ENCODE assay signal across 9 mouse cellular contexts in the genomic region with DNA sequence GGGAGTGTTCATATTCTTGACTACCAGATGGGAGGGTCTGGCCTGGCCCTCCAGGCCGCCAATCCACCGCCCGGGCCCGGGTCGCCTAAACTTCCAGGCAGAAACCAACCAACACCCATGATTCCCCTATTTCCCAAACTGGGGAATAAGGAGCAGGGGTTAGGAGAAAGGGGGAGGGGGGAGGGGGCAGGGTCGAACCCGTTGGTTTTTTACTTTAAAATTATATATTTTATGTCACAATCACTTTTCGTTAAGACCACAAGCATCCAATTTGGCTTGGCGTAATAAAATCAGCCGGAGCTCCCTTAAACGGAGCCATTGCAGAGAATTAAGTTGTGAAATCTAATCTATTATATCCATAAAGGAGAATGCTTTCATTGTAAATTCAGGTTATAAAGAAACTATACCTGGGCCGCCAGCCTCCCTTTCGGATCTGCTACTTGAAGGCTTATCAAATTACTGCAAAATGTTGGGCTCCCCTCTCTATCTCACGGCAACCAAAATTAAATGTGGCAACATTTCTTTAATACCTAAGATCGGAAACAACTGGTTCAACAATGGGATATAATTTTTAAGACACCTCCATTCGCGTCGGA. TPM values are rescaled to one million over a fixed set of nuclear protein-coding genes. Genes with fewer than 3 reads are reported as not detected.
DNase-seq lines count a peak whose midpoint lies in the region; ATAC-seq and TF ChIP-seq lines count a peak whose summit lies in the region.
"Had no signal": no experiment of that assay in that cellular context is flagged by ENCODE, and none has a peak within 500 bp of the region (broad histone marks: within the 10 kb centered on the region; RNA-seq: fewer than 3 reads in every experiment).

No protein-coding gene starts in this region.

- peak overlapping the region; percentile 95 for H3K4me3 ChIP-seq in heart, embryonic 10.5 days
- H3K4me3 ChIP-seq in hindbrain, embryonic 10.5 days, result peak overlapping the region; percentile 75
- H3K4me3 ChIP-seq in midbrain, embryonic 11.5 days (ENCODE audit: low read depth, low read length), result peak overlapping the region; percentile 98
- H3K4me3 ChIP-seq: megakaryocyte, embryonic 14.5 days had no signal

- H3K27ac ChIP-seq in heart, embryonic 10.5 days, result peak overlapping the region; percentile 99
- peak overlapping the region; percentile 99 for H3K27ac ChIP-seq in hindbrain, embryonic 10.5 days
- H3K27ac ChIP-seq in midbrain, embryonic 11.5 days (ENCODE audit: low read depth, low read length), result peak overlapping the region; percentile 98

- DNase-seq in heart, embryonic 10.5 days (ENCODE audit: low spot score), result no peak
- DNase-seq in heart, postnatal 4 days, result no peak
- DNase-seq in brain, embryonic 14.5 days (ENCODE audit: low read depth), result peak; percentile 54
- DNase-seq in hindbrain, embryonic 10.5 days (ENCODE audit: low spot score), result no peak
- DNase-seq in midbrain, embryonic 11.5 days (ENCODE audit: low spot score, missing footprints), result peak; percentile 96
- DNase-seq in layer of hippocampus, postnatal 36 days, result no peak
- no peak for DNase-seq in urinary bladder, postnatal 14 days (ENCODE audit: low spot score)
- DNase-seq in right cerebral cortex, postnatal 36 days (ENCODE audit: low spot score in 2 of 2), result no peak

- H3K4me2 ChIP-seq in midbrain, embryonic 11.5 days, result peak overlapping the region; percentile 99

- no peaks in the 10 kb centered on the region for H3K9me3 ChIP-seq in heart, embryonic 10.5 days
- H3K9me3 ChIP-seq in hindbrain, embryonic 10.5 days, result no peaks in the 10 kb centered on the region
- H3K9me3 ChIP-seq in midbrain, embryonic 11.5 days (ENCODE audit: control insufficient read depth, low read length), result no peaks in the 10 kb centered on the region

- H3K36me3 ChIP-seq in heart, embryonic 10.5 days, result peaks cover 17% of the 10 kb centered on the region
- peaks cover 28% of the 10 kb centered on the region for H3K36me3 ChIP-seq in hindbrain, embryonic 10.5 days
- no peaks in the 10 kb centered on the region for H3K36me3 ChIP-seq in midbrain, embryonic 11.5 days (ENCODE audit: control insufficient read depth, insufficient read depth, low read length)

- 9% methylated on average over 18 of the region's 18 CpGs for WGBS in heart, embryonic 10.5 days
- 5% methylated on average over 18 of the region's 18 CpGs for WGBS in hindbrain, embryonic 10.5 days
- WGBS in midbrain, embryonic 11.5 days, result 2% methylated on average over 18 of the region's 18 CpGs

- H3K4me1 ChIP-seq in heart, embryonic 10.5 days, result peaks cover 65% of the 10 kb centered on the region
- peaks cover 74% of the 10 kb centered on the region for H3K4me1 ChIP-seq in hindbrain, embryonic 10.5 days (replicated peaks)
- peaks cover 55% of the 10 kb centered on the region for H3K4me1 ChIP-seq in midbrain, embryonic 11.5 days (ENCODE audit: control insufficient read depth, insufficient read depth, low read length)

- no peak for TF ChIP-seq POLR2A in brain, embryonic 14.5 days (IDR thresholded peaks at IDR 0.05; ENCODE audit: borderline replicate concordance, extremely low read depth, insufficient read depth, insufficient read length, poor library complexity, severe bottlenecking)

- peak overlapping the region; percentile 98 for H3K9ac ChIP-seq in midbrain, embryonic 11.5 days (ENCODE audit: low read length)

- H3K27me3 ChIP-seq in heart, embryonic 10.5 days (ENCODE audit: insufficient read depth, poor library complexity, severe bottlenecking), result no peaks in the 10 kb centered on the region
- no peaks in the 10 kb centered on the region for H3K27me3 ChIP-seq in hindbrain, embryonic 10.5 days (ENCODE audit: insufficient read depth, poor library complexity, severe bottlenecking)
- no peaks in the 10 kb centered on the region for H3K27me3 ChIP-seq in midbrain, embryonic 11.5 days (ENCODE audit: control insufficient read depth, insufficient read depth, low read length)

- no peak for ATAC-seq in midbrain, embryonic 11.5 days (ENCODE audit: low FRiP score)

- TF ChIP-seq CTCF in brain, embryonic 14.5 days (IDR thresholded peaks at IDR 0.05; ENCODE audit: borderline replicate concordance, extremely low read depth, insufficient read depth, insufficient read length), result no peak

RNA-seq across cellular contexts. Expression of a gene that starts 35.1 kb away (rescaled TPM):
- 99.0 and 123 TPM in 2 replicates for polyA plus RNA-seq in heart, embryonic 10.5 days (2016; fragmentation: Nextera tagmentation; extraction: Ambion mirVana)
- 100 to 1,000 TPM; 115 to 116 TPM for total RNA-seq in heart, postnatal 4 days (2021)
- polyA plus RNA-seq in brain, embryonic 14.5 days (2012; rRNA removed), result 122 and 134 TPM in 2 replicates
- 99.1 and 114 TPM in 2 replicates for polyA plus RNA-seq in hindbrain, embryonic 10.5 days (2016; fragmentation: Nextera tagmentation; extraction: Ambion mirVana)
- polyA plus RNA-seq in midbrain, embryonic 11.5 days (2014; fragmentation: Nextera tagmentation; extraction: Ambion mirVana), result 46.3 and 53.3 TPM in 2 replicates
- 10 to 100 TPM; 80.2 to 86.1 TPM for total RNA-seq in layer of hippocampus, postnatal 36 days (2021)

RNA-seq across cellular contexts. Expression of a gene that starts 46.5 kb away (rescaled TPM):
- polyA plus RNA-seq in heart, embryonic 10.5 days (2016; fragmentation: Nextera tagmentation; extraction: Ambion mirVana), result 7.7 and 12.9 TPM in 2 replicates
- 10 to 100 TPM; 14.1 to 16.5 TPM for total RNA-seq in heart, postnatal 4 days (2021)
- 29.0 and 47.0 TPM in 2 replicates for polyA plus RNA-seq in brain, embryonic 14.5 days (2012; rRNA removed)
- polyA plus RNA-seq in hindbrain, embryonic 10.5 days (2016; fragmentation: Nextera tagmentation; extraction: Ambion mirVana), result 17.0 and 18.8 TPM in 2 replicates
- polyA plus RNA-seq in midbrain, embryonic 11.5 days (2014; fragmentation: Nextera tagmentation; extraction: Ambion mirVana), result 17.6 and 20.6 TPM in 2 replicates
- 10 to 100 TPM; 19.6 to 20.0 TPM for total RNA-seq in layer of hippocampus, postnatal 36 days (2021)

Comparison
In these comparisons a context has a peak if more than half of its experiments do, and no peak if none do; other contexts are left out.
1. DNase-seq: peak in brain, embryonic 14.5 days (single experiment) and midbrain, embryonic 11.5 days (single experiment); none in heart, embryonic 10.5 days (single experiment), heart, postnatal 4 days (single experiment), hindbrain, embryonic 10.5 days (single experiment), layer of hippocampus, postnatal 36 days (0 of 2), urinary bladder, postnatal 14 days (single experiment) and right cerebral cortex, postnatal 36 days (0 of 2).
2. Peak in every context shown above with its lines, with median percentiles within 50 percentile points of each other: H3K27ac ChIP-seq and H3K4me3 ChIP-seq.